Mouse (Mus musculus): Measurements from ENCODE around the gene Itgb6. TPM values are rescaled to one million over a fixed set of nuclear protein-coding genes. Genes with fewer than 3 reads are reported as not detected.
A peak's percentile ranks its signal among the peaks of the same experiment; 100 is the strongest.

The Itgb6 gene
- polyA plus RNA-seq, 1 experiment from 2014 or later = 0.13 TPM

DNA sequence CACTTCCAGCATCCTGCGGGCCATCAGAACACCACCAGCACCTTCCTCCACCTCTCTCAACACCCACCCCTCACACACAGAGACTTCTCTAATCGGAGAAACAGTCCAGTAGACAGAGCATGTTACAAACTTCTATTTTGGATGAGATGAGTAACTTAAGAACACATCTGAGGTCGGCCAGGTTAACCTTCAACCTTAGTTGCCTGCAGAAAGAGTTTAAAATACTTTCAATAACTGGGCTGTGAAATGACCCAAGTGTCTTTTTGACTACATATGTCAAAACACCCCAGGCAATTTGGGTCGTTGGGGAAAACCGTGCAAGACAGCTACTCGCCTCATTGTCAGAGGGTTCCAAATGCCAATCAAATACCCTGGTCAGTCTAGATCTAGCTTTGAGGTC lies 10.0 kb downstream of the Itgb6 start:
- no peak for ATAC-seq (ENCODE audit: low read depth)
- Histone ChIP-seq H3K36me3 (no peaks in the 10 kb centered on the region), H3K4me2 (no peak overlapping the region), H3K4me3 (no peak overlapping the region), H3K27me3 (no peaks in the 10 kb centered on the region), H3K9ac (no peak overlapping the region), H3K27ac (replicated peaks) (no peak overlapping the region), H3K4me1 (replicated peaks) (peaks cover 27% of the 10 kb centered on the region), H3K9me3 (no peaks in the 10 kb centered on the region)
- 82% methylated on average over 6 of the region's 6 CpGs for WGBS

DNA sequence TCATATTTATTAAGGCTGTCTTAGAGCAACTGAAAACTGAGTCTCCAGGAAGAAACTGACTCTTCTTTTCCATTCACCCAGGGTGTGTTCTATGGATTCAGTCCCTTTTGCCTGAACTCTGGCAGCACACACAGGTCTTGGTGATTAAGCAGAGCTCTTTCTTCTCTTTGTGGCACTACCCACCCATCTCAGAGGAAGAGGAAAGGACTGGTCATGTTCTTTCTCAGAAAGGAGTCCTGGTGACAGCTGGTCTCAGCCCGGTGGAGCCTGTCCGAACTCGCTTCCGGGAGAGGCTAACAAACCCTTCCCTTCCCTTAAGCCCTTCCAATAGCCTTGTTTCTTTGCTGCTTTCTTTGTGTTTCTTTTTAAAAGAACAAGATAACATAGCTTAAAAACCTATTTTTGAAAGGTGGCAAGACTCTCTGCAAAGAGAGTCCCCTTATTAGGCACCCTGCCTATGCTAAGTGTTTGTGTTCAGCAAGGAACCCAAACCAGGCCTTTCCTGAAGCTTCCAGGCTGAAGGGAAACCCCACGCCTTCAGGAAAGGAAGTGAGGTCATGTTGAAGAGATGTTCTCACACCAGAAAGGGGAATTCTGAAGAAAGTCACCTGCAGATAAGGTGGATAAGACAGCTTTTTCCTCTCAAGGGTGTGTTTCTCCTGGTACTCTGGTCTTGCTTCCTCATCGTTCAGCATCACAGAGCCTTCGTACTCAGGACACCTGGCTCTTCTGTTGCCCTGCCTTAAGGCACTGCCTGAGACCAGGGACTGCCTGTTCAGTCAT lies 11.2 kb downstream of the Itgb6 start:
- H3K36me3 ChIP-seq = no peaks in the 10 kb centered on the region
- no peak overlapping the region for H3K9ac ChIP-seq
- H3K4me2 ChIP-seq = no peak overlapping the region
- H3K27ac ChIP-seq (replicated peaks) = no peak overlapping the region
- H3K9me3 ChIP-seq = no peaks in the 10 kb centered on the region
- 92% methylated on average over 7 of the region's 7 CpGs for whole genome bisulfite sequencing
- no peaks in the 10 kb centered on the region for H3K27me3 ChIP-seq
- ATAC-seq (ENCODE audit: low read depth) = no peak
- no peak overlapping the region for H3K4me3 ChIP-seq
- H3K4me1 ChIP-seq (replicated peaks) = peaks cover 27% of the 10 kb centered on the region

DNA sequence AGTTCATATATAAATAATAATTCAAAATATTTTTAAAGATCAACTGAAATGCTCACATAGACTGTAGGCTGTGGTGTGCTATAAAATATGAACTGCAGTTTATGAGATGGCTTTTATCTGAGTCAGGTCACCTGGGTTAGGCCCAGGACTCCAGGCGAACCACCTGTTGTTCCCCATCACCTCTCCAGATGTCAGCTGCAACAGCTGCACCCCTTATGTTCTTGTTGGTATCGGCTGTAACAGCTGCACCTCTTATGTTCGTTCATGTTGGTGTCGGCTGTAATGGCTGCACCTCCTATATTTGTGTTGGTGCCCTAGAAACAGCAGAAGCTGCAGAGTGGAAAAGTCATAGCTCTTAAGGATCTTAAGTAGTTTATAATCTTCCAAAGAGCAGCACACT lies 12.1 kb downstream of the Itgb6 start:
- WGBS = 90% methylated on average over 4 of the region's 4 CpGs
- Histone ChIP-seq H3K9ac (no peak overlapping the region), H3K4me2 (no peak overlapping the region), H3K9me3 (no peaks in the 10 kb centered on the region), H3K4me1 (replicated peaks) (peaks cover 21% of the 10 kb centered on the region), H3K27me3 (no peaks in the 10 kb centered on the region), H3K4me3 (no peak overlapping the region), H3K27ac (replicated peaks) (no peak overlapping the region), H3K36me3 (no peaks in the 10 kb centered on the region)
- no peak for ATAC-seq (ENCODE audit: low read depth)

DNA sequence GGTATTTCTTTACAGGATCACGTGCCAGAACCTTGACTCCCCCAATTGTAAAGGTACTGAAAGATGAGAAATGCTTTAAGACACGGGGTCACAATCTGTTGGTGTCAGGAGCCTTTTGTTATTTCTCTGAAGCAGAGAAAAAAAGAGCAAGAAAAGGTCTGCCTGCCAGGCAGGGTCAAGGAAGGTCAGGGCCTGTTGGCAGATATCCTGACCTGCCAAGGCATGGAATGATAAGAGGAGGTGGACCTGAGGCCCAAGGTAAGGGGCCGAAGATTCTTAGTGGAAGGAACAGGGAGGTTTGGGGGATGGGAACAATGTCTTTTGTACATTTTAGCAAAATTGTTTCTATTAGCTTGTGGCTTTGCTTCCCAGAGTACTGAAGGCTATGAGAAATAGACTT lies 13.8 kb downstream of the Itgb6 start:
- WGBS = 56% methylated on average over 3 of the region's 3 CpGs
- no peak for ATAC-seq (ENCODE audit: low read depth)
- Histone ChIP-seq H3K4me1 (replicated peaks) (peaks cover 6% of the 10 kb centered on the region), H3K4me2 (no peak overlapping the region), H3K36me3 (no peaks in the 10 kb centered on the region), H3K27ac (replicated peaks) (no peak overlapping the region), H3K9me3 (no peaks in the 10 kb centered on the region), H3K27me3 (no peaks in the 10 kb centered on the region), H3K9ac (no peak overlapping the region), H3K4me3 (no peak overlapping the region)

DNA sequence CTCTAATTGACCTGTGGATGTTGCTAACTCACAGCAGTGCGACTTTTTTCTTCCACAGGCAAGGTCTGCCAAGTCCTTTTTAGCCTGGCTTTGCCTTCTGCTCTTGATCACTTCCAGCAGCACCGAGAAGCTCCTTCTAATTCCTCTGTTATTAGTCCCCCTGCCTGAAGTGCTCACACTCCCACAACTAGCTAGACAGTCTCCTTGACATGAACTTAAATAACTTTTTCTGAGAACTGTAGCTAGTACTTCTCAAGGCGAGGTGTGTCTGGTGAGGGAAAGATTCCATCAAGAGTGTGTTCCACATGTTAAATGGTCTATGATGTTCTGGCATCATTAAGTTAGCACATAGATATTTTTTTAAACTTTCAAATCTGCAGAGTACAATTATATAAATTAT lies 15.6 kb downstream of the Itgb6 start:
- no peak overlapping the region for H3K27ac ChIP-seq (replicated peaks)
- no peak overlapping the region for H3K4me2 ChIP-seq
- no peak for ATAC-seq (ENCODE audit: low read depth)
- WGBS = 87% methylated on average over 3 of the region's 3 CpGs
- H3K9me3 ChIP-seq = no peaks in the 10 kb centered on the region
- no peak overlapping the region for H3K9ac ChIP-seq
- H3K4me1 ChIP-seq (replicated peaks) = no peaks in the 10 kb centered on the region
- H3K36me3 ChIP-seq = no peaks in the 10 kb centered on the region
- no peaks in the 10 kb centered on the region for H3K27me3 ChIP-seq
- H3K4me3 ChIP-seq = no peak overlapping the region

DNA sequence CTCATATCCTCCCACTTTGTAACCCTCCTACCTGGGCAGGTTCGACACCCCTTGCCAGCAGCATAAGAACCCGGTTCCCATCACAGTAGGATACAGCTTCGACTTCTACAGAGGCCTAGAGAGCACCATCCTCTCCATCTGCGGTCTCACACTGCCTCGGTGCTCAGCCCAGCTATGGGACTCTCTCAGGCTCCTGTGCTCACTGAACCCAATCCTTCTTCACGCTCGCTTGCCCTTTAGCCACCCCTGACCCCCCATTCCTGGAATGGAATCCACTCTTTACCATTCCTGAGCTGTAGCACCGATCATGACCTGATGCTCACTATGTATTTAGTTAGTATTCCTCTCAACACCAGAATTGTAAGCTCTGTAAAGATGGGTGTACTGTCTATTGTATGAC lies 17.0 kb downstream of the Itgb6 start:
- WGBS = 91% methylated on average over 8 of the region's 8 CpGs

DNA sequence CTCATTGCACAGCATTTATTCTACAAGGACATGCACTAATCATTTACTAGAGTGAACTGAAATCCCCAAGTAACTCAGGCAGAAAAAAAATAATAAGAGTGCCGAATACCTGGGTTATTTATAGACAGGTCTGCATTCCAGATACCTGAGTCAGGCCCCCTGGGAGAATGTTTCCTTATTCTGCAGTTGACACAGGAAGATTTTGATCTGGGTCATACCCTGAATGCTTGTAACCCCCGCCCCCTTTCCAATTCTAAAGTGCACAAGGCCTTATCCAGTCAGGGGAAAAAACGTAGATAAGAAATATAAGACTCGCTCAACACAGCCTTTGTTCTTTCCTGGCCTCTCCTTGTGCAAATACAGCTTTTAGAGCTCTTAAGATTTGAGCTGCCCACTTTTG lies 19.1 kb downstream of the Itgb6 start:
- H3K36me3 ChIP-seq = no peaks in the 10 kb centered on the region
- no peaks in the 10 kb centered on the region for H3K9me3 ChIP-seq
- no peak overlapping the region for H3K4me2 ChIP-seq
- ATAC-seq (ENCODE audit: low read depth) = no peak
- H3K27ac ChIP-seq (replicated peaks) = no peak overlapping the region
- no peak overlapping the region for H3K9ac ChIP-seq
- H3K27me3 ChIP-seq = no peaks in the 10 kb centered on the region
- no peak overlapping the region for H3K4me3 ChIP-seq
- WGBS = 74% methylated on average over 4 of the region's 4 CpGs
- no peaks in the 10 kb centered on the region; the same call in 1 of the 2 replicates for H3K4me1 ChIP-seq (replicated peaks)

More for the DNA sequence above, 17.0 kb downstream of the Itgb6 start:
- Histone ChIP-seq H3K4me2 (no peak overlapping the region), H3K4me3 (no peak overlapping the region), H3K36me3 (no peaks in the 10 kb centered on the region), H3K9ac (no peak overlapping the region), H3K9me3 (no peaks in the 10 kb centered on the region), H3K27me3 (no peaks in the 10 kb centered on the region), H3K27ac (replicated peaks) (no peak overlapping the region), H3K4me1 (replicated peaks) (no peaks in the 10 kb centered on the region)
- ATAC-seq (ENCODE audit: low read depth) = no peak

DNA sequence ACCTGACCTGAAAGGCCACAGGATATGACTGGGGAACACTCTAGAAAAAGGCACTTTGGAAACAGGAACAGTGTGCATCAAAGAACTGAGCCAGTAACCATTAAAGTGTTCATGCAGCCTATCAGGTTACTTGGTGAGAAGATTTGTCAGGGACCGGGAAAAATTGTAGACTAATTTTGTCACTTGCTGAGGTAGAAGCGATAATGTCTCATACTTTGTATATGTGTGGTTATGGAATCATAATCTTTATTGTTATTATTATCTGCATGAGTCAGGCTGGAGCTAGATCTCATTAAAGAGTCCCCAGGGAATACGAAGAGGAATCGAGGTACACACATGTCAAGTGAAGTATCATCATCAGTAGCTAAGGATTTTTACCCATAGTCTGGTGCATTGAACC lies 21.5 kb downstream of the Itgb6 start:
- H3K27ac ChIP-seq (replicated peaks) = no peak overlapping the region
- no peak overlapping the region for H3K4me2 ChIP-seq
- H3K4me1 ChIP-seq (replicated peaks) = peaks cover 10% of the 10 kb centered on the region
- no peak overlapping the region for H3K9ac ChIP-seq
- WGBS = 85% methylated on average over 4 of the region's 4 CpGs
- H3K27me3 ChIP-seq = no peaks in the 10 kb centered on the region
- no peaks in the 10 kb centered on the region for H3K9me3 ChIP-seq
- ATAC-seq (ENCODE audit: low read depth) = no peak
- no peaks in the 10 kb centered on the region for H3K36me3 ChIP-seq
- H3K4me3 ChIP-seq = no peak overlapping the region

DNA sequence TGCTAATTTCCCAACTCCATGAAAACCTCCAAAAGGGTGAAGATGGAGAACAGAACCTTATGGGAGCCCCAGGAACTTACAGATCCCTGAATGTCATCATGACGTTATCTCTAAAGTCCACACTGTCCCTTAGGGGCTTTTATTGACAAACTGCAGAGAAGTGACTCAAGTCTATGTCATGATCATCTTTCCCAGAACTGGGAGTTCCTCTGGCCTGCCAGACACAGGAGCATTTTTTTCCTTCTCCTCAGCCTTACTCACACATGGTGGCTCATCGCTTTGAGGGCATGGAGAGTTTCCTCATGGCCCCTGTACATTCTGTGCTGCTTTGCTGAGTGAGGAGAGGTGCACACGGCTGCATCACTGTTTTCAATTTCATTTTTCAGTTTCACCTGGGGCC lies 22.4 kb downstream of the Itgb6 start:
- H3K9ac ChIP-seq = no peak overlapping the region
- no peaks in the 10 kb centered on the region for H3K9me3 ChIP-seq
- H3K36me3 ChIP-seq = no peaks in the 10 kb centered on the region
- H3K27me3 ChIP-seq = no peaks in the 10 kb centered on the region
- no peak overlapping the region for H3K27ac ChIP-seq (replicated peaks)
- ATAC-seq (ENCODE audit: low read depth) = no peak
- no peak overlapping the region for H3K4me2 ChIP-seq
- H3K4me3 ChIP-seq = no peak overlapping the region
- 87% methylated on average over 3 of the region's 3 CpGs for WGBS
- H3K4me1 ChIP-seq (replicated peaks) = peaks cover 19% of the 10 kb centered on the region

DNA sequence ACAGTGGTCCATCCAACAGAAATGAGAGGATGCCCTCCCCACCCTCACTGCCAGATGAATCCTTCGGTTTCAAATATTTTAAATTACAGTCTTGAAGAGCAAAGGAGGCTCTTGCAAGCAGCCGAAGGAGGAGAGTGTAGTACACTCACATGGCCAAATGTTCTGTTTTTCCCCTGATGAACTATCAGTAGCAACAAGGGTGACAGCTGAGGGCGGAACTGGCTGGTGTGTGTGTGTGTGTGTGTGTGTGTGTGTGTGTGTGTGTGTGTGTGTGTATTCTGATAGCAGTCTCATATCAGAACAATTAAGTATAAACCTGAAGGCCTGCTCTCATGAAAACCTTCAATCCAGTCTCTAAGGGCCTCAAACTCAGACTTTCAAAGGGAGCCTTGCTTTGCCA lies 22.9 kb downstream of the Itgb6 start:
- H3K9me3 ChIP-seq = no peaks in the 10 kb centered on the region
- H3K27me3 ChIP-seq = no peaks in the 10 kb centered on the region
- H3K4me2 ChIP-seq = no peak overlapping the region
- no peak overlapping the region for H3K9ac ChIP-seq
- H3K27ac ChIP-seq (replicated peaks) = no peak overlapping the region
- H3K4me1 ChIP-seq (replicated peaks) = peaks cover 22% of the 10 kb centered on the region
- ATAC-seq (ENCODE audit: low read depth) = no peak
- 89% methylated on average over 3 of the region's 3 CpGs for WGBS
- H3K4me3 ChIP-seq = no peak overlapping the region
- H3K36me3 ChIP-seq = no peaks in the 10 kb centered on the region

DNA sequence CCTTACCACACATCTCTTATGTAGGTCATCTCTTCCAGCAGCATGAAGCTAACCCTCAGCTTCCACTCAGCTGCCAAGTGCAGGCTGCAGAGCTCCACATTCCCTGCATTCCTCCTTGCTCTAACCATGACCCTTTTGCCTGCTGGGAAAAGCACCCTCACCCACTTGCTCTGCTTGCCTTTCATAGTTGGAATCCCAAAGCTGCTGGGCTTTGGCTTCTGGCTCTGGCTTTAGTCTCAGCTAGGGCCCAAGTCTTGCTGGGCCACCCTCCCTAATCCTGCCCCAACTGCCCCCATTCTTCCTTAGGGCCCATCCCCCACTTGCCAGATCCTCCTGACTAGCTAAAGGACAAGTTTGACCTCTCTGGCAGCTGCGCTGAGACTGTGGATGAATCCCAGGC lies 24.3 kb downstream of the Itgb6 start:
- Histone ChIP-seq H3K27ac (replicated peaks) (0 out of 2 replicates have a peak overlapping the region, but pooled peaks have one; percentile 18), H3K4me2 (no peak overlapping the region), H3K4me1 (replicated peaks) (peaks cover 22% of the 10 kb centered on the region), H3K9me3 (no peaks in the 10 kb centered on the region), H3K9ac (no peak overlapping the region), H3K27me3 (no peaks in the 10 kb centered on the region), H3K4me3 (no peak overlapping the region), H3K36me3 (no peaks in the 10 kb centered on the region)
- 73% methylated on average over 1 of the region's 1 CpGs for WGBS
- no peak for ATAC-seq (ENCODE audit: low read depth)

DNA sequence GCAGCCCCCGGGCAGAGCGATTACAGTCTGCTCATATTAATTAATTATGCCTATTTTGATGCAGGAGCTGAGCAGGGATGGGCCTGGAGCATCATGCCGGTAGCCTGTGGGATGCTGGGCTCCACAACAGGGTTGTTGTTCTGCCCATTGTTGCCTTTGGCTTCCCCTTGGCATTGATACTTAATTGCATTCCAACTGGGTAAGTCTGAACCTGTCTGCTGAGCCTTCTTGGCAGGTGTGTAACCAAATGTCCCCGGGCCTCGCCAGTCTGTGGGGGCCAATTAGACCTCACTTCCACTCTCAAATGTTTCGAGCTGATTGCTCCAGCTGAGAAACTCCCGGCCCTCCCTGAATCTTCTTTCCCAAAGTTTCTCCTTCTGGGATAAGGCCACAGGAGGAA lies 24.9 kb downstream of the Itgb6 start:
- Histone ChIP-seq H3K4me2 (no peak overlapping the region), H3K4me1 (replicated peaks) (peaks cover 22% of the 10 kb centered on the region), H3K4me3 (no peak overlapping the region), H3K27ac (replicated peaks) (no peak overlapping the region), H3K9me3 (no peaks in the 10 kb centered on the region), H3K9ac (no peak overlapping the region), H3K27me3 (no peaks in the 10 kb centered on the region), H3K36me3 (no peaks in the 10 kb centered on the region)
- no peak for ATAC-seq (ENCODE audit: low read depth)
- 52% methylated on average over 7 of the region's 7 CpGs for WGBS

DNA sequence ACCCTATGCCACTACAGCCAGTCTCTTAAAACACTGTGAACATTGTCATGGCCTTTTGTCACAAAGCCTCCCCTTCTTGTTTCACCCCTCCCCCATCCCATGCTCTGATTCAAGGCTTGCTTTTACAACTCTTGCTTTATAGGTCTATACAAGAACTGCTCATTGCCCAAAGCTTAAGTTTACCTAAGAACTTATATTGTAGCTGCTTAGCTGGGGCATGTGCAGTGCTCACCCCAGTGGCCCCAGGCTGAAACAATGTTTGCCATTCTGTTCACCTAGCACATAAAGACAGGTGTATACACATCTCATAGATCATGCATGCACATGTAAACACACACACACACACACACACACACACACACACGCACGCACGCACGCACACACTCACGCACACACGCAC lies 25.9 kb downstream of the Itgb6 start:
- peaks cover 22% of the 10 kb centered on the region for H3K4me1 ChIP-seq (replicated peaks)

More for the DNA sequence above, 25.9 kb downstream of the Itgb6 start:
- Histone ChIP-seq H3K4me2 (no peak overlapping the region), H3K9me3 (no peaks in the 10 kb centered on the region), H3K9ac (no peak overlapping the region), H3K27me3 (no peaks in the 10 kb centered on the region), H3K4me3 (no peak overlapping the region), H3K36me3 (no peaks in the 10 kb centered on the region), H3K27ac (replicated peaks) (peak overlapping the region; percentile 56; the same call in 1 of the 2 replicates)
- no peak for ATAC-seq (ENCODE audit: low read depth)
- 90% methylated on average over 6 of the region's 6 CpGs for WGBS

Measured in neural tube, embryonic 13.5 days (tissue).